Mouse (Mus musculus) E14TG2a.4 (cell line): ENCODE data around the gene Gnaq.

Source experiments
- CTCF ChIP-seq: conservative IDR thresholded peaks from 2 replicates; pipeline ENCODE4 v1.5.1; 2014; ENCODE audit warnings: low read length
- NANOG ChIP-seq: IDR thresholded peaks from 2 replicates; pipeline ENCODE4 v1.6.1; 2014; ENCODE audit warnings: borderline replicate concordance, low read length, mixed read lengths

DNA sequence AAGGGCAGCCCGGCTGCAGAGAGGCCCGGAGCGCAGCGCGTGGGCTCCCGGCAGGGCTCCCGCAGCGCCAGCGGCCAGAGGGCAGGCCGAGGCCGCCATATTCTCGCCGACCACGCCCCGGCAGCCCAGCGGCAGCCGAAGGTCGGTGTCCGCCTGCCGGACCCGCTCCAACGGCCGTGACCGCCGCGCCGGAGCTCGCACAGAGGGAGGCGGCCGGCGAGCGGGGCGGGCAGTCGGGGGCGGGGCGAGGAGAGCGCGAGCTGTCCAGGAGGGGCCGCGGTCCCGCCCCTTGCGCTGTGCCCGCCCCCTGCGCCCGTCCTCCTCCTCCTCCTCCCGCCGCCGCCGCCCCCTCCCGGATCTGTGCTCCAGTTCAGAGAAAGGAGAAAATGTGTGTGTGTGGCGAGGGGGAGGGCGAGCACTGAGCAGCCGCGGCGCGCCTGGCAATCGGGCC lies 266 bp upstream of the Gnaq start:
- TF ChIP-seq CTCF (no peak), NANOG (no peak)
